Mouse (Mus musculus) megakaryocyte, embryonic 14.5 days (primary cell): Measurements from ENCODE around the gene Slc22a12. TPM values are rescaled to one million over a fixed set of nuclear protein-coding genes. Genes with fewer than 3 reads are reported as not detected.

Experiments
- H3K27me3 ChIP-seq: replicated peaks from 2 replicates; pipeline ENCODE3; 2012; ENCODE audit warnings: inconsistent platforms
- H3K36me3 ChIP-seq: replicated peaks from 2 replicates; pipeline ENCODE3; 2012; ENCODE audit warnings: low read length, inconsistent platforms, mixed read lengths
- H3K4me1 ChIP-seq: 2 replicates; pipeline ENCODE4 v1.6.1; 2012; ENCODE audit warnings: inconsistent platforms
- H3K4me3 ChIP-seq: replicated peaks from 2 replicates; pipeline ENCODE3; 2012; ENCODE audit warnings: moderate library complexity, mild to moderate bottlenecking, inconsistent platforms
- H3K9me3 ChIP-seq: 2 replicates; pipeline ENCODE4 v1.6.1; 2012; ENCODE audit warnings: inconsistent platforms
- FLI1 ChIP-seq: IDR thresholded peaks from 2 replicates; pipeline ENCODE4 v1.6.1; 2012; ENCODE audit warnings: low read length, inconsistent platforms, mixed read lengths
- GATA1 ChIP-seq: IDR thresholded peaks from 3 replicates; pipeline ENCODE4 v1.6.1; 2012; ENCODE audit warnings: mixed read lengths, low read length, inconsistent platforms, borderline replicate concordance
- polyA plus RNA-seq: library from polyadenylated mRNA; stranded (reverse); fragments of >175 nt; gene quantifications from 2 replicates; pipeline ENCODE4 v1.2.3, GENCODE M21; 2012; ENCODE audit warnings: low replicate concordance; ENCODE audit not compliant: insufficient read depth

The Slc22a12 gene
- polyA plus RNA-seq, 1 experiment, result not detected

- Histone ChIP-seq H3K4me3 (peak overlapping the region; percentile 12), H3K36me3 (no peaks in the 10 kb centered on the region), H3K27me3 (peaks cover 95% of the 10 kb centered on the region), H3K4me1 (peaks cover 55% of the 10 kb centered on the region), H3K9me3 (peaks cover 13% of the 10 kb centered on the region)
- TF ChIP-seq FLI1 (no peak), GATA1 (no peak)
Observed at GRCm38 (mm10) chr19:6543518-6543917, 686 bp upstream of the Slc22a12 start.

DNA sequence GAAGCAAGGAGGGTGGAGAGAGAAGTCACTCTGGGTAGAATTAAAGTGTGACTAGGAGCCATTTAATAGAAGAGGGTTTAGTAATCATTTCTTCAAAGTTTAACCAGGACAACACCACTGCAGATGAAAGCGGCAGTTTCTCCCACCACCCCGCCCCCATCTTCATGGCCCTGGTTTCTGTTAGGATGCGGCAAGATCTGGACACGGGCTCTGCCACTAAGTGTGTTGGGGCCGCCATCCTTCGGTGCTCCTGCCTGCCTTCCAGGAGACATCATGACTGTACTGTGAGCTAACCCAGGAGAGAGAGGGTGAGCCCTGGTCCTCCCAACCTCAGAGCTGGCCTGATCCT, 177 bp upstream of the Slc22a12 start:
- Histone ChIP-seq H3K4me1 (peaks cover 59% of the 10 kb centered on the region), H3K27me3 (peaks cover 95% of the 10 kb centered on the region), H3K9me3 (peaks cover 13% of the 10 kb centered on the region), H3K36me3 (no peaks in the 10 kb centered on the region), H3K4me3 (peak overlapping the region; percentile 60)
- no peak for TF ChIP-seq GATA1
- TF ChIP-seq FLI1, result no peak

DNA sequence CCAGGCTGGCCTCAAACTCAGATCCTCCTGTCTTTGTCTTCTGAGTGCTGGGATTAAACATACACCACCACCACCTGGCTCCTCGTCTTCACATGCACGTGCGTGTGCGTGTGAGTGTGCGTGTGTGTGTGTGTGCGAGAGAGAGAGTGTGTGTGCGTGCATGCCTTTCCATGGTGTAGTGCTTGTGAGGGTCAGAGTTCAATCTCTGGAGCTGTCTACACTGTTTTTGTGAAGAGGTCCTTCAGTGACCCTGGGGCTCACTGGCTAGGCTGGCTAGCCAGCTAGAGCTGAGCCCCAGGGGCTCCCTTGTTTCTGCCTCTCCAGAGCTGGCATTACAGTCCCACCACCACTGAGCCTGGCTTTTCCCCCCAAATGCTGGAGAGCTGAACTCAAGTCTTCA, 1.3 kb downstream of the Slc22a12 start:
- H3K27me3 ChIP-seq, result peaks cover 96% of the 10 kb centered on the region
- peaks cover 13% of the 10 kb centered on the region for H3K9me3 ChIP-seq
- H3K36me3 ChIP-seq, result no peaks in the 10 kb centered on the region
- TF ChIP-seq FLI1, result no peak
- TF ChIP-seq GATA1, result no peak
- peaks cover 53% of the 10 kb centered on the region for H3K4me1 ChIP-seq
- peak overlapping the region; percentile 4 for H3K4me3 ChIP-seq

DNA sequence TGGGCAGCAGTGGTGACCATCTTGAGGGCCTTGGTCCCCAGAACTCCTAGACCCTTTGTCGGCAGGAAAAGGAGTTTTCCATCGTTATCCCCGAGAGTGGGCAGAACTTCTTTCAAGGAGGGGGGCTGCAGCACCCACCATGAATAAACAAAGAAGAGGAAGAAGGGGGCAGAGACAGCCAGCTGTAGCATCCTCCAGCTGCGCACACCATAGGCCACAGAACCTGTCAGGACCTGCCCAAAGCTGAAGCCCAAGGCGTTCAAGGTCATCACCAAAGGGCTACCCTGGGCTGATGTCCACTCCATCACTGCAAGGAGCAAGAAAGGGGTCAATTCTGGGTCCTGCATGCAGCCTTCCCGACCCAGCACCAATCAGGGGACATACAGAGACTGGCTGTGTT, 2.6 kb downstream of the Slc22a12 start:
- Histone ChIP-seq H3K27me3 (peaks cover 96% of the 10 kb centered on the region), H3K4me3 (no peak overlapping the region), H3K36me3 (no peaks in the 10 kb centered on the region), H3K9me3 (peaks cover 11% of the 10 kb centered on the region), H3K4me1 (peaks cover 39% of the 10 kb centered on the region)
- TF ChIP-seq FLI1 (no peak), GATA1 (no peak)

- no peaks in the 10 kb centered on the region for H3K36me3 ChIP-seq
- no peak overlapping the region for H3K4me3 ChIP-seq
- H3K27me3 ChIP-seq, result peaks cover 95% of the 10 kb centered on the region
- H3K4me1 ChIP-seq, result peaks cover 33% of the 10 kb centered on the region
- H3K9me3 ChIP-seq, result peaks cover 5% of the 10 kb centered on the region
- TF ChIP-seq GATA1 (no peak), FLI1 (no peak)
Observed at GRCm38 (mm10) chr19:6539592-6539991, 3.2 kb downstream of the Slc22a12 start.

GRCm38 (mm10) chr19:6538546-6538945, 4.3 kb downstream of the Slc22a12 start:
- H3K4me1 ChIP-seq, result peaks cover 23% of the 10 kb centered on the region
- TF ChIP-seq GATA1, result no peak
- TF ChIP-seq FLI1, result no peak
- no peaks in the 10 kb centered on the region for H3K9me3 ChIP-seq
- H3K27me3 ChIP-seq, result peaks cover 96% of the 10 kb centered on the region
- no peaks in the 10 kb centered on the region for H3K36me3 ChIP-seq
- H3K4me3 ChIP-seq, result no peak overlapping the region

DNA sequence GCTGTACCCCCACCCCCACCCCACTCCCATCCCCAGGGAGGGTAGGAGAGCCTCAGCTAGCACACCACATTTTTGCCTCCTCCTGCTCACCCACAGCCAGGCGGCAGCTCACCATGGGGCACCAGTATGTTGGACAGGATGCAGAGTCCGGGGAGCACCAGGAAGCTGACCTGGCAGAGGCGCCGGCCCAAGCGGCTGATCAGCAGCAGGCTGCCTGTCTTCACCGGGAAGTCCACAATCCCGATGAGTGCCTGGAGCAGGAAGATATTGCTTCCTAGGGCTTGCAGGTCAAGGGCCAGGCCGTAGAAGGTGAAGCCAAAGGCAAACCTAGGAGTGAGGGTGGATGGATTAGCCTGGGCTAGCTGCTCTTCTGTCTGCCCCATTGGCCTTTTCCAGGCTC, 5.3 kb downstream of the Slc22a12 start:
- TF ChIP-seq GATA1 (no peak), FLI1 (no peak)
- H3K27me3 ChIP-seq, result peaks cover 98% of the 10 kb centered on the region
- peaks cover 13% of the 10 kb centered on the region for H3K4me1 ChIP-seq
- H3K4me3 ChIP-seq, result no peak overlapping the region
- H3K9me3 ChIP-seq, result no peaks in the 10 kb centered on the region
- no peaks in the 10 kb centered on the region for H3K36me3 ChIP-seq

- no peaks in the 10 kb centered on the region for H3K36me3 ChIP-seq
- TF ChIP-seq FLI1, result no peak
- TF ChIP-seq GATA1, result no peak
Observed at GRCm38 (mm10) chr19:6536696-6537095, 6.1 kb downstream of the Slc22a12 start.

GRCm38 (mm10) chr19:6536201-6536600, 6.6 kb downstream of the Slc22a12 start:
- Histone ChIP-seq H3K4me1 (peaks cover 18% of the 10 kb centered on the region), H3K4me3 (no peak overlapping the region), H3K9me3 (no peaks in the 10 kb centered on the region), H3K36me3 (no peaks in the 10 kb centered on the region), H3K27me3 (peaks cover 98% of the 10 kb centered on the region)
- no peak for TF ChIP-seq FLI1
- no peak for TF ChIP-seq GATA1

More at GRCm38 (mm10) chr19:6536696-6537095, 6.1 kb downstream of the Slc22a12 start:
- Histone ChIP-seq H3K4me1 (peaks cover 13% of the 10 kb centered on the region), H3K27me3 (peaks cover 98% of the 10 kb centered on the region), H3K9me3 (no peaks in the 10 kb centered on the region), H3K4me3 (no peak overlapping the region)

- no peaks in the 10 kb centered on the region for H3K9me3 ChIP-seq
- no peak overlapping the region for H3K4me3 ChIP-seq
- peaks cover 96% of the 10 kb centered on the region for H3K27me3 ChIP-seq
- TF ChIP-seq FLI1 (no peak), GATA1 (no peak)
- H3K4me1 ChIP-seq, result peaks cover 23% of the 10 kb centered on the region
- no peaks in the 10 kb centered on the region for H3K36me3 ChIP-seq
Observed at GRCm38 (mm10) chr19:6534118-6534415, 8.8 kb downstream of the Slc22a12 start.
